In the genomic region with DNA sequence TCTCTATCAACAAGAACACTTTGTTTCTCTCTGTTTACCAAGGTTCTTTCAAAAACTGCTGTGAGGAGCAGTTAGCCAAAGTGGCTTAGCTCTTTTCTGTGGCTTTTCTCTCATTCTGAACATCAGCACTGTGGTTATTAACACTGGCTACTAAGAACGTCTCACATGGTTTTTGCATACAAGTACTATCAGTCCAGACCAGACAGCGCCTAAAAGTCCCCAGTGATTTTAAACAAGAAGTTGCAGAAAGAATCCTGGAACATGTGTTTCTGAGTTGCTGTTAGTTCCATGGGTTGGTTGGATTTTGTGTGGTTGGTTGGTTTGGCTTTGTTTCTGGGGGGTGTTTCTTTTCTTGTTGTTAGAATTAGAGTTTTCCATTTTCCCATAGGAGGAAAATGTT, we compare ENCODE assay signal across 19 mouse cellular contexts.
DNase-seq lines count a peak whose midpoint lies in the region; ATAC-seq and TF ChIP-seq lines count a peak whose summit lies in the region.
"Had no signal": no experiment of that assay in that cellular context is flagged by ENCODE, and none has a peak within 500 bp of the region (broad histone marks: within the 10 kb centered on the region; RNA-seq: fewer than 3 reads in every experiment).

No protein-coding gene starts in this region.

- H3K9ac ChIP-seq in heart, adult 2 months (ENCODE audit: low read depth, low read length): no peak overlapping the region
- H3K9ac ChIP-seq in liver, postnatal 0 days (replicated peaks): no peak overlapping the region
- no peak overlapping the region for H3K9ac ChIP-seq in liver, embryonic 11.5 days (ENCODE audit: low read depth, low read length)
- H3K9ac ChIP-seq: forebrain, embryonic 15.5 days; limb, embryonic 12.5 days had no signal

- DNase-seq in heart, adult 2 months: no peak
- no peak for DNase-seq in heart, postnatal 14 days
- DNase-seq in liver, postnatal 0 days: no peak
- DNase-seq in liver, embryonic 11.5 days (ENCODE audit: low spot score): no peak
- DNase-seq in c-Kit-positive CD71-positive TER-119-negative erythroid progenitor cells, embryonic 14.5 days (ENCODE audit: low read depth): peak; percentile 40
- DNase-seq in cerebellum, postnatal 4 days (ENCODE audit: low spot score in 2 of 2): no peak
- no peak for DNase-seq in left cerebral cortex, postnatal 10 days (ENCODE audit: extremely low spot score in 1 of 2, low spot score in 2 of 2)
- DNase-seq: adrenal gland, postnatal 25 days; B cell, adult 2 months; cerebellum, adult 8-10 months; kidney, postnatal 10 days; lung, adult 18-20 months had no signal

- peaks cover 77% of the 10 kb centered on the region for H3K36me3 ChIP-seq in heart, adult 2 months (ENCODE audit: control insufficient read depth, insufficient read depth, low read length)
- peaks cover 52% of the 10 kb centered on the region for H3K36me3 ChIP-seq in liver, postnatal 0 days (replicated peaks; ENCODE audit: insufficient read depth, low read length)
- no peaks in the 10 kb centered on the region for H3K36me3 ChIP-seq in liver, embryonic 11.5 days (ENCODE audit: control insufficient read depth, insufficient read depth, low read length)
- H3K36me3 ChIP-seq: forebrain, embryonic 15.5 days had no signal

- TF ChIP-seq EP300 in heart, adult 2 months (IDR thresholded peaks at IDR 0.05; ENCODE audit: insufficient read depth, low read depth, low read length): no peak
- TF ChIP-seq EP300 in liver, postnatal 0 days (IDR thresholded peaks at IDR 0.05; ENCODE audit: low read depth): 0 out of 2 replicates have a peak, but pooled peaks have one; percentile 20

- H3K4me2 ChIP-seq in liver, postnatal 0 days (ENCODE audit: low read depth, low read length): no peak overlapping the region
- H3K4me2 ChIP-seq in liver, embryonic 11.5 days: no peak overlapping the region
- H3K4me2 ChIP-seq: forebrain, embryonic 15.5 days; limb, embryonic 12.5 days had no signal

- H3K27ac ChIP-seq in heart, adult 2 months: peak overlapping the region; percentile 29
- H3K27ac ChIP-seq in liver, postnatal 0 days (ENCODE audit: low read depth): no peak overlapping the region
- no peak overlapping the region for H3K27ac ChIP-seq in liver, embryonic 11.5 days (ENCODE audit: low read depth, low read length)
- H3K27ac ChIP-seq: forebrain, embryonic 15.5 days; layer of hippocampus, adult 2 months; limb, embryonic 12.5 days; midbrain, embryonic 10.5 days had no signal

- H3K9me3 ChIP-seq in liver, postnatal 0 days (ENCODE audit: low read length): no peaks in the 10 kb centered on the region
- no peaks in the 10 kb centered on the region for H3K9me3 ChIP-seq in liver, embryonic 11.5 days (ENCODE audit: control insufficient read depth, low read length)
- H3K9me3 ChIP-seq: forebrain, embryonic 15.5 days; limb, embryonic 12.5 days; midbrain, embryonic 10.5 days had no signal

- H3K4me1 ChIP-seq in heart, adult 2 months (ENCODE audit: control insufficient read depth, insufficient read depth, low read length): peaks cover 24% of the 10 kb centered on the region
- peaks cover 14% of the 10 kb centered on the region; the same call in 1 of the 2 replicates for H3K4me1 ChIP-seq in liver, postnatal 0 days (ENCODE audit: insufficient read depth)
- H3K4me1 ChIP-seq in liver, embryonic 11.5 days (replicated peaks; ENCODE audit: control insufficient read depth, insufficient read depth, low read length): peaks cover 14% of the 10 kb centered on the region; the same call in 1 of the 2 replicates
- H3K4me1 ChIP-seq: forebrain, embryonic 15.5 days; limb, embryonic 12.5 days; midbrain, embryonic 10.5 days had no signal

- TF ChIP-seq POLR2A in heart, adult 2 months (IDR thresholded peaks at IDR 0.05; ENCODE audit: insufficient read depth, low read depth, low read length): no peak

- no peak overlapping the region for H3K4me3 ChIP-seq in heart, adult 2 months
- H3K4me3 ChIP-seq in liver, postnatal 0 days (ENCODE audit: low read depth, low read length): no peak overlapping the region
- no peak overlapping the region for H3K4me3 ChIP-seq in liver, embryonic 11.5 days (ENCODE audit: low read depth, low read length)
- H3K4me3 ChIP-seq: forebrain, embryonic 15.5 days; layer of hippocampus, adult 2 months; limb, embryonic 12.5 days; midbrain, embryonic 10.5 days had no signal

- no peak for ATAC-seq in liver, postnatal 0 days
- ATAC-seq in liver, embryonic 11.5 days (replicated peaks; ENCODE audit: low FRiP score): no peak
- ATAC-seq in megakaryocyte-erythroid progenitor cell, adult 5-6 weeks (replicated peaks; ENCODE audit: low FRiP score, low TSS enrichment, poor library complexity, severe bottlenecking): peak; percentile 77
- ATAC-seq: forebrain, embryonic 15.5 days; hindbrain, embryonic 16.5 days; intestine, postnatal 0 days had no signal

- H3K79me2 ChIP-seq in heart, adult 2 months (replicated peaks; ENCODE audit: control insufficient read depth, insufficient read depth, low read length): no peaks in the 10 kb centered on the region; the same call in none of the 2 replicates

- intact Hi-C loops in heart, adult 2 months (cut with DNase I): loop anchor here (10.0 kb wide), 1 partner anchor 338 kb away; no protein-coding TSS in a partner anchor
- intact Hi-C loops in heart, postnatal 14 days (cut with DNase I): loop anchor here (10.0 kb wide), 1 partner anchor 138 kb away; no protein-coding TSS in a partner anchor
- intact Hi-C loops in left cerebral cortex, postnatal 10 days (cut with DNase I): no loop called here

- no peaks in the 10 kb centered on the region for H3K27me3 ChIP-seq in heart, adult 2 months (ENCODE audit: control insufficient read depth, insufficient read depth, low read length)
- H3K27me3 ChIP-seq in liver, postnatal 0 days (ENCODE audit: insufficient read depth, low read length): no peaks in the 10 kb centered on the region
- H3K27me3 ChIP-seq in liver, embryonic 11.5 days (replicated peaks; ENCODE audit: control insufficient read depth, insufficient read depth, low read length): no peaks in the 10 kb centered on the region
- H3K27me3 ChIP-seq: forebrain, embryonic 15.5 days; limb, embryonic 12.5 days had no signal

- 40% methylated on average over 2 of the region's 2 CpGs for WGBS in heart, adult 2 months
- WGBS in liver, postnatal 0 days (ENCODE audit: insufficient replicate concordance): 46% methylated on average over 2 of the region's 2 CpGs
- WGBS in liver, embryonic 11.5 days: 45% methylated on average over 2 of the region's 2 CpGs

- no peak for TF ChIP-seq CTCF in heart, adult 2 months (IDR thresholded peaks at IDR 0.05)
- TF ChIP-seq CTCF in liver, postnatal 0 days (IDR thresholded peaks at IDR 0.05; ENCODE audit: low read depth): no peak
